Mouse (Mus musculus) Patski (cell line): ENCODE results near the gene Hoxc6. TPM values are rescaled to one million over a fixed set of nuclear protein-coding genes. Genes with fewer than 3 reads are reported as not detected.

Source experiments
- ATAC-seq: fragments of 100-300 bp; one replicate; pipeline ENCODE4 v1.8.0; 2021
- CTCF ChIA-PET: fragments of 350-600 bp; sonication (Branson Sonifier 250); formaldehyde crosslinking; loops from one replicate; lab custom pipeline; 2022; ENCODE audit warnings: inconsistent platforms; lab: Charles Lee
- POLR2A ChIA-PET: fragments of 350-600 bp; sonication (Branson Sonifier 250); formaldehyde crosslinking; loops from one replicate; lab custom pipeline; 2022; ENCODE audit warnings: antibody characterized with exemption, inconsistent platforms; lab: Charles Lee
- DNase-seq: peaks from one replicate; pipeline ENCODE4 v3.0.0-alpha.2; 2011; ENCODE audit warnings: low read depth, low spot score
- H3K27me3 ChIP-seq: fragments of 371-371 bp; one replicate; pipeline ENCODE4 v1.5.1; 2021
- CTCF ChIP-seq: fragments of 100-300 bp; IDR thresholded peaks from one replicate; pipeline ENCODE4 v1.5.1; 2021
- in situ Hi-C: fragments of 300-500 bp; cut with MboI; formaldehyde crosslinking; loops from 3 replicates; pipeline ENCODE4 v1.11.1; 2018; ENCODE audit warnings: low pct_unique_long_range_greater_than_20kb, mixed read lengths
- polyA plus RNA-seq: library from polyadenylated mRNA; unstranded; gene quantifications from one replicate; pipeline ENCODE4 v1.2.3, GENCODE M21; 2021

Gene Hoxc6
- polyA plus RNA-seq, 1 experiment from 2014 or later, result 1.8 TPM

GRCm38 (mm10) chr15:102984925-102985324 is 13.1 kb upstream of the Hoxc6 start:
- no peaks in the 10 kb centered on the region for H3K27me3 ChIP-seq
- in situ Hi-C loops, result loop anchor here (5.0 to 10.0 kb wide), 2 partner anchors 187 to 330 kb away; partner anchors contain the start of gene Gpr84
- TF ChIP-seq CTCF, result no peak
- ChIA-PET POLR2A (interaction anchor here (0.6 kb wide), 1 partner anchor 93 kb away, joined by 5 read pairs; no protein-coding TSS in a partner anchor), CTCF (interaction anchor here (1.0 to 8.2 kb wide), 4 partner anchors 18 to 194 kb away, joined by 3 to 63 read pairs (median 18); partner anchors contain the start of genes Hoxc10 and Hoxc5)
- no peak for ATAC-seq
- no peak for DNase-seq

- TF ChIP-seq CTCF, result peak; percentile 95
- peaks cover 4% of the 10 kb centered on the region for H3K27me3 ChIP-seq
- ATAC-seq (peak; percentile 61), DNase-seq (no peak)
- in situ Hi-C loops, result loop anchor here (5.0 to 10.0 kb wide), 2 partner anchors 185 to 328 kb away; partner anchors contain the start of gene Gpr84
- ChIA-PET CTCF (interaction anchor here (0.6 to 3.9 kb wide), 17 partner anchors 10 to 605 kb away, joined by 3 to 31 read pairs (median 4); partner anchors contain the start of genes Hoxc10 and Hoxc6), POLR2A (interaction anchor here (0.6 to 0.8 kb wide), 2 partner anchors 12 to 135 kb away, joined by 3 read pairs; no protein-coding TSS in a partner anchor)
Observed at GRCm38 (mm10) chr15:102987124-102987833, 10.8 kb upstream of the Hoxc6 start.

GRCm38 (mm10) chr15:102988078-102988477 is 10.0 kb upstream of the Hoxc6 start:
- in situ Hi-C loops, result loop anchor here (5.0 to 10.0 kb wide), 2 partner anchors 184 to 327 kb away; partner anchors contain the start of gene Gpr84
- peaks cover 4% of the 10 kb centered on the region for H3K27me3 ChIP-seq
- POLR2A ChIA-PET, result interaction anchor here (0.6 kb wide), 1 partner anchor 134 kb away, joined by 3 read pairs; no protein-coding TSS in a partner anchor
- CTCF ChIA-PET, result interaction anchor here (0.6 to 3.9 kb wide), 17 partner anchors 9 to 606 kb away, joined by 3 to 31 read pairs (median 4); partner anchors contain the start of genes Hoxc10 and Hoxc6
- no peak for TF ChIP-seq CTCF
- DNase-seq (no peak), ATAC-seq (no peak)

GRCm38 (mm10) chr15:102990461-102991397 is 7.3 kb upstream of the Hoxc6 start, which contains the start of gene Hoxc8:
Gene Hoxc8 (plus strand): TSS chr15:102990607.
- ATAC-seq (no peak), DNase-seq (no peak)
- ChIA-PET CTCF (interaction anchor here (1.1 to 1.3 kb wide), 3 partner anchors 175 to 187 kb away, joined by 3 to 5 read pairs (median 5); no protein-coding TSS in a partner anchor), POLR2A (interaction anchor here (0.6 kb wide), 1 partner anchor 24 kb away, joined by 3 read pairs; the partner anchor contains the start of gene Hoxc5)
- H3K27me3 ChIP-seq, result peaks cover 4% of the 10 kb centered on the region
- in situ Hi-C loops, result no loop called here
- no peak for TF ChIP-seq CTCF

GRCm38 (mm10) chr15:102991782-102992181 is 6.3 kb upstream of the Hoxc6 start:
- ChIA-PET CTCF (interaction anchor here (1.3 kb wide), 1 partner anchor 185 kb away, joined by 5 read pairs; no protein-coding TSS in a partner anchor), POLR2A (no interaction called here)
- ATAC-seq (no peak), DNase-seq (no peak)
- no peak for TF ChIP-seq CTCF
- in situ Hi-C loops, result no loop called here
- peaks cover 4% of the 10 kb centered on the region for H3K27me3 ChIP-seq

- peaks cover 4% of the 10 kb centered on the region for H3K27me3 ChIP-seq
- no peak for ATAC-seq
- TF ChIP-seq CTCF, result no peak
- ChIA-PET POLR2A (no interaction called here), CTCF (no interaction called here)
- DNase-seq, result no peak
- in situ Hi-C loops, result no loop called here
Observed at GRCm38 (mm10) chr15:102992206-102992605, 5.9 kb upstream of the Hoxc6 start.

GRCm38 (mm10) chr15:102992863-102993262 is 5.2 kb upstream of the Hoxc6 start:
- peaks cover 4% of the 10 kb centered on the region for H3K27me3 ChIP-seq
- in situ Hi-C loops, result no loop called here
- ATAC-seq, result no peak
- no peak for TF ChIP-seq CTCF
- ChIA-PET POLR2A (no interaction called here), CTCF (no interaction called here)
- DNase-seq, result no peak

GRCm38 (mm10) chr15:102996548-102996947 is 1.5 kb upstream of the Hoxc6 start:
- in situ Hi-C loops, result no loop called here
- ATAC-seq (no peak), DNase-seq (no peak)
- no peak for TF ChIP-seq CTCF
- ChIA-PET CTCF (interaction anchor here (1.8 kb wide), 1 partner anchor 9 kb away, joined by 8 read pairs; no protein-coding TSS in a partner anchor), POLR2A (no interaction called here)
- no peaks in the 10 kb centered on the region for H3K27me3 ChIP-seq

GRCm38 (mm10) chr15:102997431-102997830 is 626 bp upstream of the Hoxc6 start:
- TF ChIP-seq CTCF, result no peak
- no peaks in the 10 kb centered on the region for H3K27me3 ChIP-seq
- ATAC-seq (no peak), DNase-seq (no peak)
- in situ Hi-C loops, result no loop called here
- ChIA-PET POLR2A (no interaction called here), CTCF (interaction anchor here (1.0 to 1.8 kb wide), 2 partner anchors 10 to 133 kb away, joined by 3 to 8 read pairs; no protein-coding TSS in a partner anchor)
